Mouse (Mus musculus) lung, postnatal 4 days (tissue): ENCODE measurements around the gene Olfr364-ps1.

Experiments
- DNase-seq, 2 experiments: peaks; one replicate each; pipeline ENCODE4 v3.0.0; 2021

Olfr364-ps1 gene

GRCm38 (mm10) chr2:37139022-37139421 lies at the start of gene Olfr364-ps1:
TSS of gene Olfr364-ps1 (plus strand) at chr2:37139322.
- no peak for DNase-seq

- DNase-seq, result no peak
Observed at GRCm38 (mm10) chr2:37117810-37118209, 21.3 kb upstream of the Olfr364-ps1 start, which contains the start of gene Olfr362. TSS of gene Olfr362 (minus strand) at chr2:37117910.

- DNase-seq, result no peak
Observed at GRCm38 (mm10) chr2:37187898-37188297, 48.8 kb downstream of the Olfr364-ps1 start, which contains the start of gene Olfr365. TSS of gene Olfr365 (plus strand) at chr2:37188198.
